Comparison of ENCODE assay signal across 9 mouse cellular contexts in genomic region chr5:121627871-121628270, GRCm38 (mm10). TPM values are rescaled to one million over a fixed set of nuclear protein-coding genes. Genes with fewer than 3 reads are reported as not detected.
DNase-seq lines count a peak whose midpoint lies in the region; ATAC-seq lines count a peak whose summit lies in the region.
"Had no signal": no experiment of that assay in that cellular context is flagged by ENCODE, and none has a peak within 500 bp of the region (broad histone marks: within the 10 kb centered on the region; RNA-seq: fewer than 3 reads in every experiment).

No protein-coding gene starts in this region.

- no peaks in the 10 kb centered on the region for H3K36me3 ChIP-seq in forebrain, embryonic 10.5 days (replicated peaks)
- H3K36me3 ChIP-seq in forebrain, embryonic 15.5 days: no peaks in the 10 kb centered on the region

- no peaks in the 10 kb centered on the region for H3K27me3 ChIP-seq in forebrain, embryonic 10.5 days (ENCODE audit: poor library complexity, severe bottlenecking)
- H3K27me3 ChIP-seq in forebrain, embryonic 15.5 days: no peaks in the 10 kb centered on the region

- H3K4me2 ChIP-seq in forebrain, embryonic 15.5 days (replicated peaks): no peak overlapping the region

- no peak overlapping the region for H3K4me3 ChIP-seq in forebrain, embryonic 10.5 days
- no peak overlapping the region for H3K4me3 ChIP-seq in forebrain, embryonic 15.5 days

- no peak for ATAC-seq in forebrain, embryonic 15.5 days (replicated peaks)

- H3K27ac ChIP-seq in forebrain, embryonic 10.5 days: no peak overlapping the region
- H3K27ac ChIP-seq in forebrain, embryonic 15.5 days (replicated peaks): no peak overlapping the region
- H3K27ac ChIP-seq: macrophage had no signal

- peak; percentile 71 for DNase-seq in forebrain, embryonic 10.5 days (ENCODE audit: extremely low spot score, low spot score)
- peak; percentile 61 for DNase-seq in ES-CJ7 (ENCODE audit: low read depth, low spot score)
- DNase-seq in cerebellum, adult 11-12 months: peak; percentile 53
- DNase-seq in gastrocnemius, adult 8-10 months (ENCODE audit: low spot score in 2 of 2): peak; percentile 40 to 47
- peak; percentile 25 for DNase-seq in layer of hippocampus, adult 9-11 months
- peak; percentile 62 to 84 for DNase-seq in lung, postnatal 4 days
- peak; percentile 60 to 78 for DNase-seq in spleen, postnatal 14 days (ENCODE audit: low spot score in 2 of 2)

- no peaks in the 10 kb centered on the region for H3K9me3 ChIP-seq in forebrain, embryonic 10.5 days
- H3K9me3 ChIP-seq in forebrain, embryonic 15.5 days: no peaks in the 10 kb centered on the region

- 0% methylated on average over 1 of the region's 1 CpGs for WGBS in forebrain, embryonic 10.5 days
- WGBS in forebrain, embryonic 15.5 days: 6% methylated on average over 1 of the region's 1 CpGs

- H3K4me1 ChIP-seq in forebrain, embryonic 10.5 days: peaks cover 5% of the 10 kb centered on the region
- H3K4me1 ChIP-seq in forebrain, embryonic 15.5 days: no peaks in the 10 kb centered on the region

- no peak overlapping the region for H3K9ac ChIP-seq in forebrain, embryonic 15.5 days (replicated peaks)

RNA-seq across cellular contexts. Expression of gene Acad12, which starts 9.1 kb away (rescaled TPM):
- polyA plus RNA-seq in forebrain, embryonic 10.5 days (2016; fragmentation: Nextera tagmentation; extraction: Ambion mirVana): 2.7 and 3.0 TPM in 2 replicates
- polyA plus RNA-seq in forebrain, embryonic 15.5 days (2015; fragmentation: Nextera tagmentation; extraction: Ambion mirVana): 1.1 and 1.2 TPM in 2 replicates
- total RNA-seq in gastrocnemius, adult 8-10 months (2022): 10 to 100 TPM; 23.7 to 31.0 (median 28.0) TPM

RNA-seq across cellular contexts. Expression of gene Acad10, which starts 32.4 kb away (rescaled TPM):
- polyA plus RNA-seq in forebrain, embryonic 10.5 days (2016; fragmentation: Nextera tagmentation; extraction: Ambion mirVana): 2.0 TPM in 2 replicates
- polyA plus RNA-seq in forebrain, embryonic 15.5 days (2015; fragmentation: Nextera tagmentation; extraction: Ambion mirVana): 1.0 and 1.1 TPM in 2 replicates
- total RNA-seq in gastrocnemius, adult 8-10 months (2022): 10 to 100 TPM; 12.7 to 14.7 (median 13.5) TPM

RNA-seq across cellular contexts. Expression of gene Brap, which starts 32.5 kb away (rescaled TPM):
- polyA plus RNA-seq in forebrain, embryonic 10.5 days (2016; fragmentation: Nextera tagmentation; extraction: Ambion mirVana): 33.9 and 39.7 TPM in 2 replicates
- 51.1 and 55.4 TPM in 2 replicates for polyA plus RNA-seq in forebrain, embryonic 15.5 days (2015; fragmentation: Nextera tagmentation; extraction: Ambion mirVana)
- 10 to 100 TPM; 32.5 to 36.5 (median 34.7) TPM for total RNA-seq in gastrocnemius, adult 8-10 months (2022)

RNA-seq across cellular contexts. Expression of gene Aldh2, which starts 34.2 kb away (rescaled TPM):
- polyA plus RNA-seq in forebrain, embryonic 10.5 days (2016; fragmentation: Nextera tagmentation; extraction: Ambion mirVana): 125 TPM in 2 replicates
- 97.5 and 97.8 TPM in 2 replicates for polyA plus RNA-seq in forebrain, embryonic 15.5 days (2015; fragmentation: Nextera tagmentation; extraction: Ambion mirVana)
- 100 to 1,000 TPM; 112 to 210 (median 157) TPM for total RNA-seq in gastrocnemius, adult 8-10 months (2022)
